Mouse (Mus musculus): ENCODE data around the gene Tmem168.

GRCm38 (mm10) chr6:13582075-13582474 is 25.8 kb downstream of the Tmem168 start:
- TF ChIP-seq CTCF (IDR thresholded peaks at IDR 0.05; ENCODE audit: low read depth, low read length) (no peak), POLR2A (IDR thresholded peaks at IDR 0.05; ENCODE audit: extremely low read depth, insufficient read depth, low read length) (no peak)
